Mouse (Mus musculus) cerebellum, adult 2 months (tissue): ENCODE results near the gene Dgkz.

Experiments
- CTCF ChIP-seq: fragments of 200-500 bp; IDR thresholded peaks from 2 replicates; pipeline ENCODE4 v1.5.1; 2011; ENCODE audit warnings: low read depth, mild to moderate bottlenecking, control low read depth, low read length, moderate library complexity, borderline replicate concordance; ENCODE audit not compliant: insufficient read depth
- POLR2A ChIP-seq: fragments of 200-500 bp; IDR thresholded peaks from 2 replicates; pipeline ENCODE4 v1.6.1; 2011; ENCODE audit warnings: low read length, control low read depth, borderline replicate concordance; ENCODE audit not compliant: insufficient read depth

GRCm38 (mm10) chr2:92024274-92024672, 48.6 kb upstream of the Dgkz start, which contains the start of gene Creb3l1:
- TF ChIP-seq CTCF, result no peak
- no peak for TF ChIP-seq POLR2A
